In the genomic region with DNA sequence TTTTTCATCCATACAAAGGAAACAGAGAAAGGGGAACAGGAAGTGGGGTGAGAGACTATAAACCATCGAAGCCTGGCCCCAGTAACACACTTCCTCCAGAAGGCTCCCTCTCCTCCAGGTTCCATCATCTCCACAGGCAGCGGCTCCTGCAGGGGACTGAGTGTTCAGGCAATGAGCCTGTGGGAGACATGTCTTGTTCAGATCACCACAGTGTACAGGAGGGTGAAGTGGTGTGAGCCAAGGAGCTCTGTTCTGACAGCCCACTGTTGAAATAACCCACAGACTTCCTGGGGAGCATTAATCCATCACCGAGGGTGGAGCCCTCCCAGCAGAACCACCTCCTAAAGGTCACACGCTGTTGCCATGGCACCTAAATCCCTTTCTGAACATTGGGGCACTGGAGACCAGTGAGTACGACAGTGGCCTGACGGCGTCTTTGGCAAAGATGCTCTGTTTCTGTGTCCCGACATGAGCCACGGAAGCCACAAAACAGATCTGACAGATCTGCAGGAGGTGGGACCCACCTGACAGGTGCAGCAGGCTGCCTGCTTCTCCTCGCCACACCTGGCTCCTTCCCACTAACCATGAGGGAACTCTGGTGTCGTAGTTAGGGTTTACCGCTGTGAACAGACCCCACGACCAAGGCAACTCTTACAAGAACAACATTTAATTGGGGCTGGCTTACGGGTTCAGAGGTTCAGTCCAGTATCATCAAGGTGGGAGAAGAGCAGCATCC, we compare ENCODE assay signal across 11 mouse cellular contexts.
DNase-seq lines count a peak whose midpoint lies in the region; ATAC-seq and TF ChIP-seq lines count a peak whose summit lies in the region.
"Had no signal": no experiment of that assay in that cellular context is flagged by ENCODE, and none has a peak within 500 bp of the region (broad histone marks: within the 10 kb centered on the region; RNA-seq: fewer than 3 reads in every experiment).

No protein-coding gene starts in this region.

- H3K9me3 ChIP-seq in lung, postnatal 0 days (ENCODE audit: low read length): no peaks in the 10 kb centered on the region
- H3K9me3 ChIP-seq: heart, embryonic 13.5 days; midbrain, embryonic 13.5 days had no signal

- H3K4me1 ChIP-seq in lung, postnatal 0 days (ENCODE audit: insufficient read depth, low read depth, low read length): peaks cover 14% of the 10 kb centered on the region
- H3K4me1 ChIP-seq: heart, embryonic 13.5 days had no signal

- no peaks in the 10 kb centered on the region for H3K27me3 ChIP-seq in lung, postnatal 0 days (replicated peaks; ENCODE audit: insufficient read depth, low read length)
- H3K27me3 ChIP-seq: heart, embryonic 13.5 days; midbrain, embryonic 13.5 days had no signal

- no peak for TF ChIP-seq CTCF in lung, postnatal 0 days (IDR thresholded peaks at IDR 0.05)

- H3K27ac ChIP-seq in lung, postnatal 0 days (ENCODE audit: low read length): peak overlapping the region; percentile 75
- H3K27ac ChIP-seq: heart, embryonic 13.5 days; midbrain, embryonic 13.5 days had no signal

- no peak for ATAC-seq in lung, postnatal 0 days
- peak; percentile 77 for ATAC-seq in common myeloid progenitor, adult 5-6 weeks (replicated peaks; ENCODE audit: low read depth, poor library complexity, severe bottlenecking)
- ATAC-seq: midbrain, embryonic 13.5 days had no signal

- 53% methylated on average over 14 of the region's 14 CpGs for WGBS in lung, postnatal 0 days

- H3K4me2 ChIP-seq in lung, postnatal 0 days (replicated peaks; ENCODE audit: low read depth, low read length): no peak overlapping the region
- H3K4me2 ChIP-seq: heart, embryonic 13.5 days; midbrain, embryonic 13.5 days had no signal

- peak; percentile 37 for DNase-seq in lung, postnatal 0 days (ENCODE audit: low spot score)
- DNase-seq in lung, postnatal 25 days (ENCODE audit: low spot score): no peak
- DNase-seq in monocyte, adult 2 months (ENCODE audit: low read depth in 1 of 2, low spot score in 2 of 2): peak; percentile 22 to 31
- peak; percentile 63 for DNase-seq in thymus, postnatal 4 days
- DNase-seq in kidney, adult 8-10 months: no peak
- no peak for DNase-seq in kidney, adult 18-20 months
- DNase-seq: kidney, postnatal 10 days; retina, postnatal 1 day had no signal

- no peaks in the 10 kb centered on the region for H3K36me3 ChIP-seq in lung, postnatal 0 days (ENCODE audit: insufficient read depth, low read length)
- H3K36me3 ChIP-seq: heart, embryonic 13.5 days; midbrain, embryonic 13.5 days had no signal

- H3K4me3 ChIP-seq in lung, postnatal 0 days (ENCODE audit: low read depth, low read length): no peak overlapping the region
- H3K4me3 ChIP-seq: heart, embryonic 13.5 days; midbrain, embryonic 13.5 days had no signal

- no peak for TF ChIP-seq EP300 in lung, postnatal 0 days (IDR thresholded peaks at IDR 0.05)

- H3K9ac ChIP-seq in lung, postnatal 0 days (replicated peaks; ENCODE audit: low read depth): no peak overlapping the region
- H3K9ac ChIP-seq: heart, embryonic 13.5 days; midbrain, embryonic 13.5 days had no signal

Comparison
In these comparisons a context has a peak if more than half of its experiments do, and no peak if none do; other contexts are left out.
1. DNase-seq: peak in lung, postnatal 0 days (single experiment), monocyte, adult 2 months (2 of 2) and thymus, postnatal 4 days (single experiment); none in lung, postnatal 25 days (single experiment), kidney, adult 8-10 months (0 of 2) and kidney, adult 18-20 months (single experiment).